Mouse (Mus musculus) c-Kit-positive CD71-positive TER-119-positive erythroid progenitor cells, embryonic 14.5 days (primary cell): ENCODE results near the gene Odf3l2.

Experiments used
- DNase-seq: peaks from one replicate; pipeline ENCODE4 v3.0.0-alpha.2; 2013; ENCODE audit warnings: low spot score

Odf3l2 gene

GRCm38 (mm10) chr10:79671396-79672087 lies 26.0 kb upstream of the Odf3l2 start:
- DNase-seq = no peak

GRCm38 (mm10) chr10:79670071-79670888 lies 24.7 kb upstream of the Odf3l2 start:
- DNase-seq = no peak

DNA sequence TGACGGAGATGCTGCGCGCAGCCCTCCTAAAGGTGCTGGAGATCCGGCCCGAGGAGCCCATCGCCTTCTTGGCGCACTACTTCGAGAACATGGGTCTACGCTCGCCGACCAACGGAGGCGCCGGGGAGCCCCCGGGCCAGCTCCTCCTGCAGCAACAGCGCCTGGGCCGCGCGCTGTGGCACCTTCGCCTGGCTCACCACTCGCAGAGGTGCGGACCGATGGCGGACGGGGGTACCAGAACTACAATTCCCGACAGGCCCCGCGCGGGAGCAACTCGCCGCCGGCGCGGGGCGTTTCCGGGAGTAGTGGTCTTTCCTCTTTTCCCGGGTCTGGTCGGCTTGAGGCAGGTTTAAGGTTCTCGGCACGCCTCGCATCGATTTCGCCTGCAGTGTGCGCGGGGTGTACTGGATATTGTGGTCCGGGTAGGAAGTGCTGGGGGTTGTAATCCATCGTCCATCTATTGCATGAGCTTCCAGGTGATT lies 24.1 kb upstream of the Odf3l2 start:
- DNase-seq = peak; percentile 47

- DNase-seq = peak; percentile 89
Observed at GRCm38 (mm10) chr10:79668771-79669575, 23.4 kb upstream of the Odf3l2 start, which contains the start of gene Tpgs1. Gene Tpgs1, plus strand, starts transcription at chr10:79669369.

DNA sequence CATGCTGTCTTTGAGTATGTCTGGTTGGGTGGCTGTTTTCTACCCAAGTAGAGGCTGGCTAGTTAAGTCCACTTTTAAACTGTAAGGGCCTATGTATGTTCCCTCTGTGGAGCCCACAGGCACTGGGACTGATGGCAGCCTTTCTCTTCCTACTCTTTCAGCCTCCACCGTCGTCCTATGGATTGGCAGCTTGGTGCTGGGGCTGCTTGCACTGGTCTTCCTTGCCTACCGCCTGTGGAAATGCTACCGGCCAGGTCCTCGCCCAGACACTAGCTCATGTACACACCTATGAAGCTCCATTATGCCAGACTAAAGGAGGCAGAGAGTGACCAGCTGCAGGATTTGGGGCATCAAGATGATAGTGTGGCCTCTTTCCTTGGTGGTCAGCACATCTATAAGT lies 22.5 kb upstream of the Odf3l2 start:
- no peak for DNase-seq

- DNase-seq = no peak
Observed at GRCm38 (mm10) chr10:79666493-79666892, 21.0 kb upstream of the Odf3l2 start.

DNA sequence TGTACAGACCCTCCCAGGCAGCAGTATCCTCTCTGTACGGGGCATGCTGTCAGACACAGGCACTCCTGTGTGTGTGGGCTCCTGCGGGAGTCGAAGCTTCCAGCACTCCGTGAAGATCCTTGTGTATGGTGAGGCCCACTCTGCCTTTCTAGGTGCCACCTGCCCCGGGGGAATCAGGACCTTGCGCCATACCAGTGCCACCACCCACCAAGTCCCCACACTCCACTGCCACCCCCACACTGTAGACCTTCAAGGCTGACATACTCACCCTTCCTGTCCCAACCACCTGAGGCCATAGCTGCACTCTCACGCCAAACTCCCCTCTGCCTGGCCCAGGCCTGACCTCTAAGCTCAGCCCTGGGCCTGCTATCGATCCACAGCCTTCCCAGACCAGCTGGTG lies 19.5 kb upstream of the Odf3l2 start:
- no peak for DNase-seq

DNA sequence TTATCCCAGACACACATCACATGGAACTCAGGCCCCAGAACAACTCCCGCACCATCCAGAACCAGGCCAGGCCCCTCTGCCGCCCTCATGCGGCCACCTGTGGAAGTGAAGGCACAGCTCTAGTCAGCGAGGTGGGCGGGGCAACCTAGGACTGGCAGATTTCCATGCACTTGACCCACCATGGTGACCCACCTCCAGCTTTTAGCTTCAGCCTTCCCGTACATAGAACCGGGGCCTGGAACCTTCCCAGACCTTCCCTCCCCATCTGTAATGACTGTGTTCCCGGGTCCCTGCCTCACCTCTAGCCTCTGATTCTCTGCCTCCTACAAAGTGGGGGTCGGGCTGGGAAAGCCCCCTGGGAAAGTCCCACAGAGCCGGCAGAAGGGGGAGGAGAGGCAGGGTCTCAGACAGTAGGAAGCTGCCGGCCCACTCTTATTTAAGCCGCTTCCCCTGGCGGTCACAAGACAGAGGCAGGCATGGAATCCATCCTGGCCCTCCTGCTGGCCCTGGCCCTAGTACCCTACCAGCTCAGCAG lies 18.7 kb upstream of the Odf3l2 start, which contains the start of gene Madcam1:
Gene Madcam1, plus strand, starts transcription at position 429 of the 535 bp plus-strand sequence.
- DNase-seq = peak; percentile 63

- DNase-seq = no peak
Observed at GRCm38 (mm10) chr10:79661861-79662260, 16.3 kb upstream of the Odf3l2 start.

DNA sequence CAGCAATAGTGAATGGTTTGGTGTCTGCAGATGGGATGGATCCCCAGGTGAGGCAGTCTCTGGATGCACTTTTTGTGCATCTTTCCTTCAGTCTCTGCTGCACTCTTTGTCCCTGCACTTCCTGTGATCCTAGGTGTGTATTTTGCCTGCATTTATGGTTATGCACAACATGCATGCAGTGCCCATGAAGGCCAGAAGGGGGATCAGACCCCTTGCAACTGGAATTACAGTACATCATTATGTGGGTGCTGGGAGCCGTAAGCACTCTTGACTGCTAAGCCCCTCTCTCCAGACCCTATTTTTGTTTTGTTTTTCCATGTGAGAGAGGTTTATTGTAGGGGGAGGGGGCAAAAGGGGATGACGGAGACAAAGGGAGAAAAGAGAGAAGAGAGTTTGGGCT lies 14.8 kb upstream of the Odf3l2 start:
- no peak for DNase-seq

GRCm38 (mm10) chr10:79658829-79659228 lies 13.3 kb upstream of the Odf3l2 start:
- no peak for DNase-seq

- no peak for DNase-seq
Observed at GRCm38 (mm10) chr10:79654946-79655395, 9.4 kb upstream of the Odf3l2 start.

DNA sequence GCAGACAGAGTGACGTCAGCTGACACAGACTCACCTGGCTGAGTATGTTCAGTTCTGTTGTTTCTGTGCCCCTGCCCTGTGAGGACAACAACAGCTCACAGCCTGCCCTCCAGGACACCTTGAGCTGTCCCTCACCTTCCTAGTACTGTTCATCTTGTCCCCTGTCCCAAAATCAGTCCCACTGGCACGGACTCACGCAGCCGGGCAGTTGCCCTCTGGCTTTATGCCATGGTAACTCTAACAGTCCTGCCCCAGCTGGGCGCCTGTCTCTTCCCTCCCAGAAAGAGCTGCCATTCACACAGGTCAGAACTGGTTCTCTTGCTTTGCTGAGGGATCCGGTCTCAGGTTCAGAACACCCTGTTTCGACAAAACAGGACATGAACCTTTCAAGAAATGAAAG lies 7.3 kb upstream of the Odf3l2 start:
- no peak for DNase-seq

GRCm38 (mm10) chr10:79649070-79649751 lies 3.7 kb upstream of the Odf3l2 start:
- peak; percentile 56 for DNase-seq

- no peak for DNase-seq
Observed at GRCm38 (mm10) chr10:79638486-79639204, 6.9 kb downstream of the Odf3l2 start.

- DNase-seq = no peak
Observed at GRCm38 (mm10) chr10:79637128-79638110, 8.1 kb downstream of the Odf3l2 start, which contains the start of gene Shc2. Gene Shc2, minus strand, starts transcription at chr10:79637918.

DNA sequence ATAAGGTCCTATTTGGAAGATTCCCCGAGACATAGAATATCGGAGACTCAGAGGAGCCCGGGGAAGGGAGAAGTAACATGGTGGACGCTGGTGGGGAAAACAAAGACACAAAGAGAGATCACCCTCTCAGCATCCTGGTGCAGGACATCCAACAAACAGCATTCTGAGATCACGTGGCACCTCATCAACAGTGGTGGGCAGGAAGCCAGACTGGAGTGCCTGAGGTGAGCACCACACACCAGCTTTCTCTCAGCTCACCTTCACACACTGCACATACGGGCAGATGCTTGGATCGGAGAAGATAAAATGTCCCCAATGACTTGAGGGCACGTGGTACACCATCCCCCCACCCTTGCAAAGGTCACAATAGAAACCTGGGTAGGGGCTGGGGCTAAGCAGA lies 9.3 kb downstream of the Odf3l2 start:
- no peak for DNase-seq

DNA sequence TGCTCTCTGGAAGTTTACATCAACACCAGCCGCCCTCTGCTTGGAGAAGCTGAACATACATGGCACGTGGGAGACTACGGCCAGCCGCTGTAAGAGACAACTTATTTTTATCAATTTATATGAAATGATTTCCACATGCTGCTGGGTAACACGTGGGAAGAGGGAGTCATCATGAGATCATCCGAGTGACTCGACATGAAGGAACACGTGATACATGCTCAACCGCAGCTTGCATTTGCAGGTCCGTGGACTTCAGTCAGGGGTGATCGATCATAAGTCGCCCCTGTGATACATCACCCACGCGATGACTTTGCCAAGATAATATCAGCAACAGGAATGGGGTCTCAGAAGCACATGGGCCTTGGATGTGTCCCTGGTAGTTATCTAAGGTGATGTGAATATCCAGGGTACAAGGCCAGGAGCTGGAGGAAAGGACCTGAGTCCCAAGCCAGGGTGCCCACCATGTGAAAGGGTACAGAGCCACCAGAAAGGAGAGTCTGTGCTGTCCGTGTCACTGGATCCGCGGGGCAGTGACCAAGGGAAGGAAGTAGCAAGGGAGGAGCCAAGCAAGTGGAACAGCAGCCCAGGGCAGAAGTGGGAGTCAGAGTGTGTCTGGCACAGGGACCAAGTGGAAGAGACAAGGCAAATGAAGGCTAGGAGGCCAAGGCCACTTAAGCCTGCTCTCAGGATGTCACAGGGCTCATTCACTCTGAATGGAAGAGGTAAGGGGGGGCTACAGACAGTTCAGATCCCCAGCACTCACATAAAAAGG lies 12.3 kb downstream of the Odf3l2 start:
- DNase-seq = no peak

GRCm38 (mm10) chr10:79631432-79631831 lies 14.1 kb downstream of the Odf3l2 start:
- no peak for DNase-seq
